Mouse (Mus musculus) megakaryocyte-erythroid progenitor cell, adult 5 weeks (primary cell): ENCODE results near the gene Cc2d1a. TPM values are rescaled to one million over a fixed set of nuclear protein-coding genes. Genes with fewer than 3 reads are reported as not detected.

Experiments
- polyA plus RNA-seq: library from polyadenylated mRNA; stranded (reverse); fragments of >175 nt; gene quantifications from 2 replicates; pipeline ENCODE4 v1.2.3, GENCODE M21; 2012

The Cc2d1a gene
- 33.0 and 37.0 TPM in 2 replicates for polyA plus RNA-seq

GRCm38 (mm10) chr8:84147769-84148530 is at the start of gene Cc2d1a, which contains the start of gene 4930432K21Rik:
Gene Cc2d1a (minus strand): TSS chr8:84147936.
Gene 4930432K21Rik (plus strand): TSS chr8:84148025.

DNA sequence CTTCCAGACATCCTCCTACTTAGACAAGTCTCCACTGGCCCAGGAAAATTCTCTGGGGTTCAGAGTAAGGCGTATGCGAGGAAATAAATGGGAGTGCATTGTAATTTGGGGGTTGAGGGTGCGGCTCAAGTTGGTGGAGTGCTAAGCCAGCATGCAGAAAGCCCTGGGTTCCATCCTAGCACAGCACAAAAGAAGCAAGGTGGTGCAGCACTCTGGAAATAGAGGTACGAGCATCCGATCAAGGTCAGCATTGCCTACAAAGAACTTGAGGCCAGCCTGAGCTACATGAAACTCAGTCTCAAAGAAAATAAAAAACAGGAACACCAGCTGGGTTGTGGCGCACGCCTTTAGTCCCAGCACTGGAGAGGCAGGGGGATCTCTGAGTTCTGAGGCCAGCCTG is 37.4 kb upstream of the Cc2d1a start, which contains the start of gene Nanos3:
Nanos3 (minus strand) TSS at position 101 of the 400 bp plus-strand sequence.

DNA sequence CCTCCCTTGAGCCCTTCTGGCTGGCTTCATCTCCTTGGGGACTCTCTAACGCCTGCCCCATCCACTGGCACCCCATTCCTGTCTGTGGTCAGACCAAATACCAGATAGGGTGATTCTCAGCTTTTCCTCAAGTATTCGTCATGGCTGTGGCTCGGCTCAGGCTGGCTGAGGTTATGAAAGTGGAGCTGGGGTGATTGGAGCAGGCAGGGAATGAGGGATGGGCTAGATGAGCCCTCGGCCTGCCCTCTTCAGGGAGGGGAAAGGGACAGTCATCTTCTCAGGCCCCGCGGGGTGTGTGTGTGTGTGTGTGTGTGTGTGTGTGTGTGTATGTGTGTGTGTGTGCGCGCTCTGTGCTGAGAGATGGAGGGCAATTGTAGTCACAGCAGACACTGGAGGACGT is 22.1 kb downstream of the Cc2d1a start, which contains the start of gene Podnl1:
Podnl1 (plus strand) TSS at position 334 of the 400 bp plus-strand sequence.

GRCm38 (mm10) chr8:84104697-84105609 is 42.8 kb downstream of the Cc2d1a start, which contains the start of gene Dcaf15:
Gene Dcaf15 (minus strand): TSS chr8:84104768.

Other genes with a start within 250 kb of the Cc2d1a start
- gene Adgrl1, start 247.8 kb downstream of the Cc2d1a start, polyA plus RNA-seq, result 12.8 and 26.7 TPM in 2 replicates
- gene Gm10644, start 192.7 kb downstream of the Cc2d1a start, polyA plus RNA-seq, result 0.03 TPM in 1 of 2 replicates, not detected in the other
- gene Asf1b, start 192.4 kb downstream of the Cc2d1a start, polyA plus RNA-seq, result 177 and 220 TPM in 2 replicates
- gene Prkaca, start 174.9 kb downstream of the Cc2d1a start, polyA plus RNA-seq, result 21.8 and 27.0 TPM in 2 replicates
- 183 and 218 TPM in 2 replicates for gene Samd1, start 150.3 kb downstream of the Cc2d1a start, polyA plus RNA-seq
- gene 1700067K01Rik, start 146.4 kb downstream of the Cc2d1a start, polyA plus RNA-seq, result 0.54 and 0.89 TPM in 2 replicates
- gene 2210011C24Rik, start 135.8 kb downstream of the Cc2d1a start, polyA plus RNA-seq, result 0.04 and 0.16 TPM in 2 replicates
- 0.11 and 0.31 TPM in 2 replicates for gene Palm3, start 126.5 kb downstream of the Cc2d1a start, polyA plus RNA-seq
- gene Il27ra, start 105.3 kb downstream of the Cc2d1a start, polyA plus RNA-seq, result 6.6 and 10.7 TPM in 2 replicates
- gene Rln3, start 102.9 kb downstream of the Cc2d1a start, polyA plus RNA-seq, result 0.18 TPM in 1 of 2 replicates, not detected in the other
- gene Gm10643, start 82.8 kb downstream of the Cc2d1a start, polyA plus RNA-seq, result 0.06 and 0.25 TPM in 2 replicates
- gene Rfx1, start 81.1 kb downstream of the Cc2d1a start, polyA plus RNA-seq, result 44.9 and 58.5 TPM in 2 replicates
- 52.7 and 58.9 TPM in 2 replicates for gene Dcaf15, start 43.2 kb downstream of the Cc2d1a start, polyA plus RNA-seq
- gene Podnl1, start 21.9 kb downstream of the Cc2d1a start, polyA plus RNA-seq, result 0.76 and 1.00 TPM in 2 replicates
- gene 4930432K21Rik, start 89 bp upstream of the Cc2d1a start, polyA plus RNA-seq, result 0.84 and 1.5 TPM in 2 replicates
- 6.1 and 12.7 TPM in 2 replicates for gene Nanos3, start 37.3 kb upstream of the Cc2d1a start, polyA plus RNA-seq
- 29.6 and 37.8 TPM in 2 replicates for gene Zswim4, start 89.1 kb upstream of the Cc2d1a start, polyA plus RNA-seq
- gene D8Ertd738e, start 101.8 kb upstream of the Cc2d1a start, polyA plus RNA-seq, result 250 and 284 TPM in 2 replicates
- 122 and 142 TPM in 2 replicates for gene Mri1, start 109.4 kb upstream of the Cc2d1a start, polyA plus RNA-seq
- 10.8 and 14.5 TPM in 2 replicates for gene Ccdc130, start 122.4 kb upstream of the Cc2d1a start, polyA plus RNA-seq
- gene Cacna1a, start 240.5 kb upstream of the Cc2d1a start, polyA plus RNA-seq, result 57.8 and 64.4 TPM in 2 replicates